Mouse (Mus musculus) left cerebral cortex, postnatal 10 days (tissue): ENCODE measurements at regions not wholly inside any gene's neighbourhood (a gene's known extent, or its start where the extent isn't known, plus 50 kb on each side); places are given as distances from the start of the nearest gene placed in this dataset.

Experiments
- DNase-seq, 2 experiments: peaks; one replicate each; pipeline ENCODE4 v3.0.0; 2021 to 2022; ENCODE audit warnings: low spot score in 2 of 2, mixed read lengths in 1 of 2; ENCODE audit errors: extremely low spot score in 1 of 2
- intact Hi-C: fragments of 180-260 bp; cut with DNase I; formaldehyde crosslinking; loops from one replicate; pipeline ENCODE4 v1.15.1; 2025

DNA sequence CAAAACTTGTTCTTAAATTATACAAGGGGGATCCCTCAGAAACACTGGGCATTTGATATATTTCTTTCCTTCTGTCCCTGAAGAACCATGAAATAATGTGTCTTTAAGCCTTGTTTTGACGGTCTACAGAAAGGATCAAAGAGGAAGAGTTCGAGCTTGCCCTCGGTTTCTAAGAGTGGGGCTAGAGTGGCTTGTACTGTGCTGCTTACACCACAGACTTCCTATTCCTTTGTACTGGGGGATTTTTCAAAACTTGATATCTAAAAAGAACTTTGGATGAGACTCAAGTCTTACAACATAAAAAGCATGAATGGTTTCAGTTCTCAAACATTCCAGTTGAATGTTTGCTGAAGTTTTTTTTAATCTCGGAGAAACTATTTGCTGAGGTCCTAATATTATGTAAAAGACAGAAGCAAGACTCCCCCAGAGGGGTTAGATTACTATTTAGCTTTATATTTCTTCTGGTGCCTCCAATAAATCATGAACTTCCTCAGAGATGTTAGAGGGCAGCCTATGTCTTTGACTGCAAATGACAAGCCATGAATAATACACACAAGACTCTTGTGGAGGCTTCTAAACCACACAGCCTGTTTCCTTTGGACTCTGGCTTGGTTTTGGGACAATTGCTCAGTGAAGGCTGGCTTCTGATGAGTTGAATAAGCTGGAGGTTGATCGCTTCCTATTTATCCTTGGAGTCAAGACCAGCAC lies 352.0 kb upstream of the Smim15 start:
- DNase-seq = no peak
- intact Hi-C loops = no loop called here

- DNase-seq = no peak
- intact Hi-C loops = no loop called here
Observed at GRCm38 (mm10) chr13:107688972-107689371, 355.3 kb upstream of the Smim15 start.

GRCm38 (mm10) chr13:107685231-107685630 lies 359.0 kb upstream of the Smim15 start:
- no peak for DNase-seq
- intact Hi-C loops = no loop called here

- intact Hi-C loops = no loop called here
Observed at GRCm38 (mm10) chr13:107683909-107684308, 360.3 kb upstream of the Smim15 start.

GRCm38 (mm10) chr13:107681719-107682118 lies 362.5 kb upstream of the Smim15 start:
- intact Hi-C loops = no loop called here
- no peak for DNase-seq

More at GRCm38 (mm10) chr13:107683909-107684308, 360.3 kb upstream of the Smim15 start:
- DNase-seq = no peak

DNA sequence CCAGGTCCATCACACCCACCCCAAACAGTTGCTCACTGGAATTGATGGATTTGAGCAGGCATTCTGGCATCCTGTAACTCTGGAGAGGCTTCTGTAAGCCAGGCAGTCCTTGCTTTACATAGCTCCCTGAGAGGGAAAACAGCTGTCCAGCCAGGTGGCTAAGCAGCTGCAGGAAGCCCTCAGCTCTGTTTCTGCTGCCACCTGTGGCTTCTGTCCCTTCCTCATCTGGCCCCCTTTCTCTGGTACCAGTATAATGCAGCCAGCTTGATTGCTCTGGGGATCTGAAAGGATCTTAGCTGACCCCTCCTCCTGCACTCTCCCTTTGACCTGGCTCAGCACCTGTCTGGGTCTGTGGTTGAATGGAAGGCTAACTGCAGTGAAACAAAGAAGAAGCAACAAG lies 365.4 kb upstream of the Smim15 start:
- intact Hi-C loops = no loop called here
- DNase-seq = no peak

DNA sequence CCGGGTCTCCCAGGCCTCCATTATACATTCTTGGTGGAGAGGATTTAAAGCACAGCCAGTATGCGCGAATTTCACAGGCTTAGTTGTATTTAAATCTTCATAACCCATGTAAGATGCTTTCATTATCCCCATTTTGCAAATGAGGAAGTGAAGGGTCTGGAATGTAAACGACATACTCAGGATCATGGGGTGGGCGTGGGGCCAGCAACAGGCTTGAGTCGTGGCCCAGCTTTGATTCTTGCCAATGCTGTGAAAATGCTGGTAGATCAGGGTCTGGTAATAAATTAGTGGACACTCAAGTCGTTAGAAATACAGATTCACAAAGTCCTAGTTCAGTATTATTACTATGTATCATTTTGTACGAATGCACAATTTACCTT lies 367.2 kb upstream of the Smim15 start:
- intact Hi-C loops = no loop called here
- peak in 1 of 2 experiments; percentile 31 for DNase-seq

- intact Hi-C loops = no loop called here
- peak in 1 of 2 experiments; percentile 85 for DNase-seq
Observed at GRCm38 (mm10) chr13:107676310-107677090, 367.7 kb upstream of the Smim15 start.

- intact Hi-C loops = no loop called here
- no peak for DNase-seq
Observed at GRCm38 (mm10) chr13:107672166-107672565, 372.1 kb upstream of the Smim15 start.

- intact Hi-C loops = no loop called here
- DNase-seq = no peak
Observed at GRCm38 (mm10) chr13:107668509-107668908, 375.7 kb upstream of the Smim15 start.

DNA sequence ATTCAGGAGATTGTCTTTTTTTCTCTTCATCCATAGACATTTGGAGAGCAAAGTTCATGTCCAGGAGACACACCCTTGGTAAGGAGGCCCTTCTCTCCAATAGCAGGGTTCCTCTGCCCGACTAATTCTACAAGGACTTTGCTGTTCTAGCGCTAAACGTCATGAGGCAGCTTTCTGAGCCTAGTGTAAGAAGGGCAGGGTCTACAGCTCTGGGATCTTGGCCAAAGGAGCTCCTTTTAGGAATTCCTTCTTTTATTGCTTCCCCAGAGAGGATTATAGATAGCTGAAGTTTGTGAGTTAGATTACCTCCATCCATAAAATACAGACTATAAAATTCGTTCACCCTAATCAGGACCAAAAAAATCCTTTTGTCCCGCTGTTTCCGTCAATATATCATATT lies 378.5 kb upstream of the Smim15 start:
- no peak for DNase-seq
- intact Hi-C loops = no loop called here

DNA sequence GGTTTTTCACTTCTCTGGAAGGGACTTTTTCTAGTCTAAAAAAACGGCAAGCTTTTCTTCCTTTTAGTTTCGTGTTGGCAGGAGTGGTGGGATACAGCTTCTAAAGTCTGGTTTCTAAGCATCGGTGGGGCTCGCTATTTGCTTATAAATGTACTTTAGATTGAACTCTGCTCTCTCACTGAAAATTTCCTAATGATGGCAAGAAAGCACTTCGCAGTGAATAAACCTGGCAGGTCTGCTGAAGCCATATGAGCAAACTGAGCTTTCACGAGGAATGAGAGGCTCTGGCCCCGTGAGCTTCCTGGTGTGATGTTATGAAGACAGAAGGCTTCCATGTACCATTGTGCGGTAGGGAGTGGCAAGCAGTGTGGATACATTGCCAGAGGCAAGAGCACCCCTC lies 380.0 kb upstream of the Smim15 start:
- intact Hi-C loops = no loop called here
- no peak for DNase-seq

- DNase-seq = no peak
- intact Hi-C loops = no loop called here
Observed at GRCm38 (mm10) chr13:107663745-107664144, 380.5 kb upstream of the Smim15 start.

GRCm38 (mm10) chr13:107661414-107661813 lies 382.8 kb upstream of the Smim15 start:
- intact Hi-C loops = no loop called here

DNA sequence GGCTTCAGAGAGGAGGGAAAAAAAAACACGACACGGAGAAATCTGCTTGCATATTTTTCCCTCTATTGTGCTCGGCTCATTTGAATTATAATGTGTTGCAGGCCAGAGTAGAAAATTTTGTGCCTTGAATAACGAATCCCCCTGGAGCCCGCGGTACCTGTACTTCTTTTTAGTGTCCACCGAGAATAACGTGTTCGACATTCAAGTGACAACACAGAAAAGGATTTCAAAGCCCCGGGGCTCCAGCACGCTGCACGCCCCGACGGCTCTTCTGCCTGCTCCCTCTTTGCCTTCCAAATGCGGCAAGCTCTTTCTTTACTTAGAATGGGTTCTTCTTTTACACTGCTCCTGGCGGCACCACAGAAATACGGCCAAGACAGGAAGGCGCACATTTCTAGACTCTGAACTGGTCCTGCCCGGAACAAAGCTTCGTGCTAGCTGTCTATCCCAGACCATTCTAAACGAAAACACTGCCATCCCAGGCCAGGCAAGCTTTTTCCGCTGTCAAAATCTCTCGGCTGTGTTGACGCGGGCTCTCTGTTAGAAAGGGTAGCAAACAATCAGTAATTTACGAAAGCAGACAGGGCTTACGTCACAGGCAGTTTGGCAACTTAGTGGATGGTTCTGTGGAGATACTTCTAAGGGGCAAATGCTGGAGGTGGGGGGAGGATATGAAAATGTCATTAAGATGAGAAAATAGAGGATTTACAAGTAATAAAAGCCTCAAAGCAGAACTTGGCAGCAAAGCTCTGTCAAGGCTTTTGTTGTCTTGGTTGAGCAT lies 398.2 kb upstream of the Smim15 start:
- DNase-seq = peak; percentile 33 to 52
- intact Hi-C loops = loop anchor here (10.0 kb wide), 1 partner anchor 239 kb away; no protein-coding TSS in a partner anchor

More at GRCm38 (mm10) chr13:107661414-107661813, 382.8 kb upstream of the Smim15 start:
- no peak for DNase-seq

GRCm38 (mm10) chr13:107645121-107645864 lies 399.0 kb upstream of the Smim15 start:
- peak in 1 of 2 experiments; percentile 28 for DNase-seq
- intact Hi-C loops = loop anchor here (10.0 kb wide), 1 partner anchor 240 kb away; no protein-coding TSS in a partner anchor

DNA sequence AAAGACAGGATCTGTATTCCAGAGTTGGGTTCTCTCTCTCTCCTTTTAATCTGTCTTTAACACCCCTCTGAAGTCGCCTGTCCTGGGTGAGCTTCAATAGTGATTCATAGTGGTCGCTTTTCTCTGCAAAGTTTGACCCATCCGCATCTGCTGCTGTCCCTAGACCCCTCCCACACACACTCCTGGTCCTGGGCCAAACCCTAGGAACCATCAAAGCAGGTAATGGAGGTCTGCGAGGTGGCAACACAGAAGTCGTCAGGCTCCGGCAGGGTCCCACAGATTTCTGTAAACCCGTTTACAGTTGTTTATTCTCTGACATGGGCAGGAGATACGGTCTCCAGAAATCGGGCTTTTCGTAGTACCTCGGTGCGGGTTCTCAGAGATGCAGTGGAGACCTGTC lies 399.5 kb upstream of the Smim15 start:
- DNase-seq = no peak
- intact Hi-C loops = loop anchor here (10.0 kb wide), 1 partner anchor 240 kb away; no protein-coding TSS in a partner anchor

DNA sequence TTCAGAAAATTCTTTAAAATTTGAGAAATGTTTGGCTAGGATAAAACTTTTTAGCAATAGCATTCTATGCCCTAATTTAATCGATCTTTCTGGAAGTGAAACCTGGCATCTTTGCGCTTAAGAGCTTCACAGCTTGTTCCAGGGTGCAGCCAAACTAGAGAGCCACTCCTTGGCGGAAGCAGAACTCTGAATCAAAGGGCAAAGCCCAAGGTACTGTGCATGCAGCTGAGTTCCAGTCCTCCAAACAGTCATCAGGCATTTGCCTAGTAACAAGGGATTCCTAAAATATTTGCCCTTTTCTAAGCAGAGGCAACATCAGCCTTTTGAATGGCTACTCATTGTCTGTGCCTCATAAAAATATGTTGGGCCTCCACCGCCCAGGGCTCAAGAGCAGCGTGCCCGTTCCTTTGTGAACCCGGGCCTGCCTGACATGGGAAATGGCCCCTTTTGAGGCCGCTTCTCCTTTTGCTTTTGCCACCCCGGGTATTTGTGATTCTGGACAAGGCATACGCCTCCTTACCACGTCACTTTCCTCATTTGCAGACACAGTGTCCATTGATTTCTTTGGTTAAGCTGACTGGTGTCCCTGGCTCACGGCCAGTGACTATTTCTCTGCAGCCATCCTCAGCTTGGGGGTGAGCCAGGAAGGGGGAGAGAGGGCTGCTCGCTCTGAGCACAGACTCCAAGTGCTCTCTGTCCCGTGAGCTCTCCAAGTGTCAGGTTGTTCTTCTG lies 402.2 kb upstream of the Smim15 start:
- intact Hi-C loops = loop anchor here (10.0 kb wide), 1 partner anchor 243 kb away; no protein-coding TSS in a partner anchor
- peak; percentile 83 for DNase-seq
